Mouse (Mus musculus) heart, postnatal 0 days (tissue): Measurements from ENCODE around the gene Zcchc24.

ENCODE experiments used
- CTCF ChIP-seq: IDR thresholded peaks from 2 replicates; pipeline ENCODE4 v1.5.1; 2016; ENCODE audit warnings: antibody characterized with exemption, control low read depth, low read depth
- EP300 ChIP-seq: IDR thresholded peaks from 2 replicates; pipeline ENCODE4 v1.6.1; 2016; ENCODE audit warnings: antibody characterized with exemption, low read depth

GRCm38 (mm10) chr14:25725690-25726089 is 43.1 kb downstream of the Zcchc24 start:
- TF ChIP-seq EP300 (no peak), CTCF (no peak)
